Mouse (Mus musculus) skeletal muscle tissue, adult 2 months (tissue): ENCODE data around the gene Snrpf.
"Not testable (repeated sequence)": the region's sequence is repeated elsewhere in the genome, so short reads cannot be mapped to it uniquely, and the experiment has no call there.

Experiments
- DNase-seq: peaks from one replicate; pipeline ENCODE4 v3.0.0-alpha.2; 2012; ENCODE audit warnings: low read depth, low spot score

Gene Snrpf

DNA sequence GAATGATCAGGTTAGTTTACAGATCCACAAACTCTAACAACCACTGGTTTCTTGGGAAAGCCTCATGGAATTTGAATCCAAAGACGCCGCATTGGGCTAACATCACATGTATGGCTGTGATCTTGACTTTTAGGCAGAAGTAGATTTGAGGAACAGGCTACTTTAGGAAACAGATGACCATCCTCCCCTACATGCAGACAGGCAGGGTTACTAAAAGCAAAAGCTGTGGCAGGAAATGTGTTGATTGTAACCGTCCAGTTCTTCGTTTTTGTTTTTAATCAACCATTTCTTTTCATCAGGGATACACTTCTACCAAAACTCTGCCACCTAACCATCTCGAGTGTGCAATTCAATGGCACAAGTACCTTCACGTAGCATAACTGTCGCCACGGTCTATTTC lies 13.5 kb downstream of the Snrpf start:
- DNase-seq, result no peak

DNA sequence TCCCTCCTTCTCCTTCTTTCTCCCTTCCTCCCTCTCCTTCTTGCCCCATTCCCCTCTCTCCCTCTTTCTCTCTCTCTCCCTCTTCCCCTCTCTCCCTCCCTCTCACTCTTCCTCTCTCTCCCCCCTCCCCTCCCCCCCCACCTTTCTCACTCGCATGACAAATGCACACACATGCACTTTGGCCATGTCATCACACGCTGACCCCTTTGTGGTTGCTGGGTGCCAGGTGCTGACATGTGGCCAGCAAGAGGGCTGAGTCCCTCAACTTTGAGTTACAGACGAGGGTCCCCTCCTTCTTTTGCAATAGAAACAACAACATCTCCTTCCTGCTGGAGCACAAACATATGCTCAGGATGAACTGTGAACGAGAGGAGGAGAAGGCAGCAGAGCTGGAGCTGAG lies 14.5 kb downstream of the Snrpf start:
- DNase-seq, result no peak

DNA sequence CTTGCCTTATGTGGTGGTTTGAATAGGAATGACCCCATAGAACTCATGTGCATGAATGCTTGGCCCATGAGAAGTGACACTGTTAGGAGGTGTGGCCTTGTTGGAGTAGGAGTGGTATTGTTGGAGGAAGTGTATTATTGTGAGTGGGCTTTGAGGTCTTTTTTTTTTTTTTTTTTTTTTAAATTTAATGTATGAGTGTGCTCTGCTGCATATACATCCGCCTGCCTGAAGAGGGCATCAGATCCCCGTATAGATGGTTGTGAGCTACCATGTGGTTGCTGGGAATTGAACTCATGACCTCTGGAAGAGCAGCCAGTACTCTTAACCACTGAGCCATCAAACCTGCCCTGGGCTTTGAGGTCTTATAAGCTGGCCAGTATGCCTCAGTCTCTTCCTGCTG lies 17.3 kb downstream of the Snrpf start:
- no peak for DNase-seq

DNA sequence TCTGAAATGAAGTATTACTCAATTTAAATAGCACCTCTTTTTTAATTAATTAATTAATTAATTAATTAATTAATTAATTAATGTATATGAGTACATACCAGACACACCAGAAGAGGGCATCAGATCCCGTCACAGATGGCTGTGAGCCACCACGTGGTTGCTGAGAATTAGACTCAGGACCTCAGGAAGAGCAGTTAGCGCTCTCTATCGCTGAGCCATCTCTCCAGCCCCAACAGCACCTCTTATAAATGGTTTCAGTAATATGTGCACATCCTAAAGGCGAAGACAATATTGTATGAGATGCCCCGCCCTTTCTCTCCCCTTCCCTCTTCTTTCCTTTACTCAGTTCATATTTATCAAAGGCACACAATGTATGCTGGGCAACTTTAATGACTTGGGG lies 20.8 kb downstream of the Snrpf start:
- no peak for DNase-seq

DNA sequence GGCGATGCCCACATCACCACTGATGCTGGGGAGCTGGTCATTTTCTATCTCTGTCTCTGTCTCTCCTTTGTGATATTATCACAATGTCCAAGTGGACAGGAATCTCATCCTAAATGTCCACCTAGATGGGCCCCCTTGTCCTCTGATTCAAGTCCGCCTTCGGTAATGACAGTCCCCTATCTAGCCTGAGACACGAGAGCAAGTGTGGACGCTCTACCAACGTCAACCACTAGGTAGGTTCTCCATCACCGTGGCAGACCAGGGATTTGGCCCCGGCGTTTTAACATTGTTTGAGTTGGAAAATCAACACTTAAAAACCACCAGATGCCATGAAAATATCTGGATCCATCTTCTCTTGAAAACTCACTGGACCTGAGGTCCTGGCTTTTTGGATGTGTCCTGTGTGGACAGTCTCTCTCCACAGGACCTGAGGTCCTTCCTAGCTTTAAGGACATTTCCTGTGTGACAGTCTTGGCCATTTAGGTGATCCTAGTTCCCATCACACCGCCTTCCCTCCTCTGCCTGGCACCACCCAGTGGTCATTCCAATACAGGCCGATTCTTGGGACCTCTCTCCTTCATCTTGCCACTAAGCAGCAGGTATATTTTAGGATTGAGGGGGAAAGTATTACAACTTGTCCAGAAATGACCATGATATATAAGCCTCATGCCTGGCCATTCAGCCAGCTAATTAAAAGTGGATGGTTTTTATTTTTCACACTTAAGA lies 21.5 kb downstream of the Snrpf start:
- DNase-seq, result no peak

DNA sequence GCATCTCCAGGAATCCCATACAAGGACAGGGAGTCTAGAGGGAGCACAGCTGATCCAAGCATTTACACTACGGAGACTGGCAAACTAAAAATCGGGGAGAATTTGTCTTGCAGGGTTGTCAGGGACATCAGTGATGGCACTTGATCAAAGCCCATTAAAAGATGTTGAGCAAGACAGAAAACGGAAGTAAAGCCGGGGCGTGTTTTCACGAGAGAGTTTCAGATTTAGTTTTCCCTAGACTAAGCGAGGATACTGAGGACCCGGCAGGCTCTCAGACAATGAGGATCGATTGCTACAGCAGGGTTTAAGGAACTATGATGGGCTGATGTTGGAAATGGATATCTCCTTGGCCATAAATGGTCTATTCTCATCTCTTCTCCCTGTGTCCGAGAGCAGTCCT lies 22.4 kb downstream of the Snrpf start:
- DNase-seq, result no peak

DNA sequence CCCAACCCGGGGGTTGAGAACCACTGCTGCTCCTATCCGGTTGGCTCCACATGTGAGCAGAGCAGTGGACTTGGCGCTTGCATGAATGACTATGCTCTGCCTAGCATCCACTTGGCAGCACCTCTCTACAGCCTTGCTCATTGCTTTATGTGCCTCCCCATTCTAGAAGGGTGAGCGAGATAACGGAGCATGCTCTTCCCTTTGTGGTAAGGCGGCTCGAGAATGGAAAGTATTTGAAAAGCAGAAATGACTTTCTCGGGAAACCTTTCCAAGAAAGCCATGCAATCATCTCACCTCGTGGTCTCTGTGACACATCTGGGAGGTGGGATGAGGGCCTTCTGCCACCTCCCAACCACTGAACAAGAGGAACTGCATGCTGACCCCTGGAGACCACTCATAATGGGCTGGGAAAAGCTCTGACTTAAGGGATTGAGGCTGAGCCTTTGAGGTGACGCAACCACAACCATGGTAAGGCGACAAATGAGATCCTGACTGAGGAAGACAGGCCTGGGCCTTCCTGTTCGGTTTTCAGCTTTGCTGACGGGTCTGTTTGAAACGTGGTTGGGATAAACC lies 24.9 kb downstream of the Snrpf start:
- DNase-seq, result no peak

DNA sequence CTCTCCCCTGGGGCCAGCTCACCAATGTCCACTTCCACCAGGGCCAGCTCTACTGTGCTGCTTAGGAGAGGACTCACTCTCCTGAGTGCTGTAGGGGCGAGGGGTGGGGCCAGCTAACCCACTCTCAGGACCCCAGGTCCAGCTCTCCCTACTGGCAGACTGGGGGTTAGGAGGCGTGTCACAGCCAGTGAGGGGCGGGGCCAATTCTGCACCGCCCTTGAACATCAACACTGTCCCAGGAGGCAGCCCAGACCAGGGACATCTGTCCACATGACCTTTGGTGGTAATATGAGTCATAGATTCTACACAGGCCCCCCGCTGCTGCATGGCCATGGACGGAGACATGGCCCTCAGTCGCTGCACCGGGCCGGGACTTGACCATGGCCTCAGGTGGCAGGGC lies 29.7 kb downstream of the Snrpf start:
- DNase-seq, result no peak

DNA sequence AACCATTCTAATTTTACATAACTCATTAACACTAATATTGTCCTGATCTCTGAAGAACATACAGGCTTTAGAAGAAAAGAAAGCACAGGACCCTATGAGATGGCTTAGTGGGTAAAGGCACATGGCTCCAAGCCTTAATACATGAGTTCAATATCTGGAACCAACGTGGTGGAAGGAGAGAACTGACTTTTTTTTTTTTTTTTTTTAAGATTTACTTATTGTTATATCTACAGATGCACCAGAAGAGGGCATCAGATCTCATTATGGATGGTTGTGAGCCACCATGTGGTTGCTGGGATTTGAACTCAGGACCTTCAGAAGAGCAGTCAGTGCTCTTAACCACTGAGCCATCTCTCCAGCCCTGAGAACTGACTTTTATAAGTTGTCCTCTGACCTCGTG lies 31.5 kb downstream of the Snrpf start:
- not testable (repeated sequence) for DNase-seq

DNA sequence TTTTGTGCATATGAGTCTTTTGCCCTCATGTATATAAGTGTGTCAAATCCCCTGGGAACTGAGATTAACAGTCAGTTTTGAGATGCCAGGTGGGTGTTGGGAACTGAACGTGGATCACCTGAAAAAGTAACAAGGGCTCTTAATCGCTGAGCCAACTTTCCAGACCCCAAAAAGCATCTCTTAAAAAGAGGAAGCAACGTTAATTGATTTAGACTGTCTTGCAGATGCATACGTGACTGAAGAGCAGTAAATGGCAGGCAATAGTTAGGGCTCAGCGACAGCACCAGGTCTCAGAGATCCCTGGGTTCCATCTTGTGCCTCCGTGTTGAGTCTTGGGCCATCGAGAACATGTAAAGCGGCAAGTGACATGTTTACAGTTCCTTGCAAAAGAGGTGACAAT lies 36.9 kb downstream of the Snrpf start:
- DNase-seq, result no peak

DNA sequence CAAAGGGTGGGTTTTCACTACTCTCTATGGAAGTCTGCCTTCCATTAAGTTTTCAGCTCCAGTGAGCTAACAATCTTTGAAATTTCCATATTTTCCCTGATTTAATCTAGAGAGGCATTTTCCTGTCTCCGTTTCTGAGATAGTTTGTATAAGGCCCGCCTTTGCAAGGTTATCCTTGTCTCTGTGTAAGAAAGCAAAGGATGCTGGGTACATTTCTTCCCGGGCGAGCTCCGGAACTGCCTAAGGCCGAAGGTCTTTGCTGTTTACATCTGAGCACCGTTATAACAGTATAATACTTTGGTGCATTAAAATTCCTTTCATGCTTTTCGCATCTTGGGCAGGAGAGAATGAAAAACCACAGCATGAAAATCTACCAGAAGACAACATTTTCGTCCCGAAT lies 39.7 kb downstream of the Snrpf start:
- DNase-seq, result no peak

DNA sequence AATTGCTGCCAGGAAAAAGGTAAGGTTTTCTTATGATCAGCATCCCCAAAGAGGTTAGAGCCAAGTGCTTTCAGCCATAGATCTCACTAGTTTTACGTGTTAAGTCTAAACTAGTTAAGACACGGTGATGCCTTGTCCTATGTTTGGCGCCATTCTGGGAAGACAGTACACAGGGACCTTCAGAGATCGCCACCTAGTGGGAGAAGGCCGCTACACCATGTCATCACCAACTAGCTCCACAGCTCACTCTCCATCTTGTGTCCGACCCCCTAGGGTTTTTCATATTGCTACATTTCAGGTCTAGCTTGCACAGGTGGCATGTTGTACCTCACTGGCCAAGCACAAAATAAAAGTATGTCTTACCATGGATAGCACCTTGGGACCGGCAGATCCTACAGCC lies 40.5 kb downstream of the Snrpf start:
- peak; percentile 43 for DNase-seq

DNA sequence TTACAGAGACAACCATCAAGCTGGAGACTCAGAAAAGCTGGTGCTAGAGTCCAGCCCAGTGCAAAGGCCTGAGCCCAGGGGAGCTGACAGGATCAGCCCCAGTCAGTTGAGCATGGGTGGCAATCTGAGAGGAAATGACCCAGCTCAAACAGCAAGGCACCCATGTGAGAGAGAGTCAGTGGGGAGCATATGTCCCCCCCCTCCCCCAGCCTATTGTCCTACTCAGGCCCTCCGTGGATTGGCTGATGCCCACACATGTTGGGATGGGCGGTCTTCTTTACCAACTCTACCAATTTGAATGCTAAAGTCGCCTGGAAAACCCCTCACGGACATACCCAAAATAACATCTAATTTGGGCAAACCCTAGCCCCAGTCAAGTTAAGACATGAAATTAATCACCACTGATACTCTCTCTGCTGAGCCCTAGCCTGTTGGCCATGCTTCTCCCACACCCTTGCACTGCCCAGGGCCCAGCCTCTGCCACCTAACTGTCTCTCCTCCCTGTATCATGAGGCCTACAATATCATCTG lies 41.7 kb downstream of the Snrpf start:
- DNase-seq, result no peak

DNA sequence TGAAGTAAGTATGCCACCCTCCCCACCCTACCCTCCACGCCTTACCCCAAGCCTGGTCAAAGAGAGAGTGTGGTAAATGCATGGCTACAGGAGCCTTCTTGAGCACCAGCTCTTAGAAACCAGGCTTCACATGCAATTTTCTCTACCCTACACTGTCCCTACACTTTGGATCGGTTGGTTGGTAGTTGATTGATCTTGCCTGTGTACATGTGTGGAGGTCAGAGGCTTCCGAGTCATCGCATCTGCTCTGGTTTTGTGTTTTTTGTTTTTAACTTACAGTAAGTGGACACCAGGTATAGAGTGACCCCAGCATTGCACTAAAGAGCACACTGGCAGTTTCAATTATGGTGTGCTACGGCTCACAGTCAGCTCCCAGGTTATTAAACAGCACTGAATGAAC lies 45.3 kb downstream of the Snrpf start:
- no peak for DNase-seq

DNA sequence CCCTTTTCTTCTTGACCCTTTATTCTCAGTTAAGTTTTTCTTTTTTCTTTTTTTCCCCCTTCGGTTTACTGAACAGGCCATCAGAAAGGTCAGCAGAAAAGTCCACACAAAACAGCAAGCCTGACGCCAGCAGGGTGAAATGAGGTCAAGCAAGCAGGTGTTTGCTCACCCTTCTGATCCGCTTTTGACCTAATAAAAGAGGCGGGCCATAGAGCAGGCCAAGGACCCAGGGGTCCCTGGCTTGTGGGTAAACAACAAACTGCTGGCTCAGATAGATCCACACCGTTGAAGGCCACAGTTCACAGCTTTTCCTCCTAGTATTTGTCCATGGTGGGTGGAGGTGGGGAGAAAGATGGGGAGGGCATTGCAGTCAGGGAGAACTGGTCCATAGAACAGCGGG lies 46.3 kb downstream of the Snrpf start:
- DNase-seq, result no peak

DNA sequence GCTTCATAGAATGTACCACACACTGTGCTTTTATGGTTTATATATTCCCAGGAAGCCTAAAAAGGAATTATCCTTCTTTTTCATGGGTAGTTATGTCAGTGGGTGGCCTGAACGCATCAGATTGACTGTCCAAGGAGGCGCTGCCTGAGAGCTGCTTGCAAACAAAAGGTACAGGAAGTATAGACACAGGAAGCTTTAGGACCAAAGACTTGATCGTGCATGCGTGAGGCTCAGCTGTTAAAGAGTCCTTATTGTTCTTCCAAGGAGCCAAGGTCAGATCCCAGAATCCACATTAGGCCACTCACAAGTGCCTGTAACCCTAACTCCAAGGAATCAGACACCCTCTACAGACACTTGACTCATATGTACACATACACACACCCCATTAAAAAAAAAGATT lies 47.1 kb downstream of the Snrpf start:
- DNase-seq, result no peak

DNA sequence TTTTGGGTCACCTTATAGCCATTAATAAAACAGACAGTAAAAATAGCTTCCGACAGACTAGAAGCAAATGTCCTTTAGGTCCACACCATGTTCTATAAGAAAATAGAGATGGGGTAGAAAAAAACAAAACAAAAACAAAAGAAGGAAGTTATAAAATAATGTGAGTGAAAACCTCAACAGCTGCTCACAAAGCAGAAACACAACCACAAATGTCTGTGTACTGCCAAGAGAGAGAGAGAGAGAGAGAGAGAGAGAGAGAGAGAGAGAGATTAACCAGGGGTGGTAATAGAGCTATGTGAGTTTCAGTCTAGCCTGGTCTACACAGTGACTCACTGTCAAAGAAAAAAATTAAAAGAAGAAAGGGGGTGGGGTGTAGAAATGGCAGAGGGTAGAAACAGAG lies 47.9 kb downstream of the Snrpf start:
- DNase-seq, result no peak

DNA sequence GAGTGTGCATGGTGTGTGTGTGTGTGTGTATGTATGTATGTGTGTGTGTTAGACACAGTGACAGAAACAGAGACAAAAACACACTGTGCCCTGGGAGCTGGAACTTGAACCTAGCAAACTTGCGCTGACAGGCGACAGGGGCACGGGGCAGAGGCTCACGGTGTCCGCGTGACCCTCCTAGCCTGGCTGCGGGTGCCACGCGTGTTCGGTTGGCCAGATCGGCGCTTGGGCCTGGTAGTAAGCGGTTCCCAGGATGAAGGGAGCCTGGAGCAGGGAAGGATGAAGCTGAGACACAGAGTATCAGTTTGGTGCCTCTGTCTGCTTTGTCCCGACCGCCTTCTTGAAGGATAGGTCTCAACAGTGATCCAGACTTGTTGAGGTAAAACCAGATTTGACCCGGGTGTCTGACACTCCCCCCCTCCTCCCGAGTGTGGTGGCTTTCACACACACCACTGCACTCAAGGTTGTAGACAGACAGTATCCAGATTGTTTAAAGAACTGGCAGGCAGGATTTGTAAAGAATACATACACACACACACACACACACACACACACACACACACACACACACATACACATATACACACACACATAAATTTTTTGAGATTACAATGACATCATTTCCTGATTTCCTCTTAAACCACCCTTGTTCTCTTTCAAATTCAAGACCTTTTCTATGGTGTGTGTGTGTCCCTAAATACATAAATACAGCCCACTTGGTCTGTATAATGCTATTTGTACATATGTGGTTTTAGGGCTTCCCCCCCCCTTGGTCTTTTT lies 48.9 kb downstream of the Snrpf start, which contains the start of gene Ccdc38:
Gene Ccdc38 (plus strand): TSS at position 202 of the 780 bp plus-strand sequence.
- DNase-seq, result no peak

DNA sequence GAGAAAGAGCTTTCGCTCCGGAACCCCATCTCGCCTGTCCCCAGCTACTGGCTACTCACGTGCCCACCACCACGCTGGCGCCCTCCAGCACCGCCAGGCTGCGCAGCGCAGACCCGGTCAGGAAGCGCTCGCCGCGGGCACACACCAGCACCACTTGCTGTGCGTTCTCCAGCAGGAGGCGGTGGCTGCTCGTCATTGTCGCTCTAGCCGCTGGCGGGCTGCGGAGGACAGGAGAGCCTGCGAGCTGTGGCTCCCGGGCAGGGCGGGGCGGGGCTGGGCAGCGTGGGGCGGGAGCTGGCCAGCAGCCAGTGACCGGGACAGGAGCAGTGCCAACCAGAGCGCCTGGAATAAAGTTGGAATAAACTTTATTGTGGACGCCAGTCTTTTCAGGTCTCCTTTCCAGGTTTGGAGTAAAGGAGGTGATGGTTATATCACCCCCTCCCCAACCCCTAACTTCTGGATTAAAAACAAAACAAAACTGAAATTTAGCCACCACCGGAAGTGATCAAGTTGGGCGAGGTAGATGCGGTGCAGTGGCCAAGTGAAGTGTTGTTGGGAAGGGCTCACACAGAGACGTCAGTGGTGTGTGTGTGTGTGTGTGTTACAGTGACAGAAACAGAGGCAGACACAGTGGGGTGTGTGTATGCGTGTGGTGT lies 49.6 kb downstream of the Snrpf start, which contains the start of gene Amdhd1:
Gene Amdhd1 (minus strand): TSS at position 259 of the 656 bp plus-strand sequence.
- peak; percentile 69 for DNase-seq

DNA sequence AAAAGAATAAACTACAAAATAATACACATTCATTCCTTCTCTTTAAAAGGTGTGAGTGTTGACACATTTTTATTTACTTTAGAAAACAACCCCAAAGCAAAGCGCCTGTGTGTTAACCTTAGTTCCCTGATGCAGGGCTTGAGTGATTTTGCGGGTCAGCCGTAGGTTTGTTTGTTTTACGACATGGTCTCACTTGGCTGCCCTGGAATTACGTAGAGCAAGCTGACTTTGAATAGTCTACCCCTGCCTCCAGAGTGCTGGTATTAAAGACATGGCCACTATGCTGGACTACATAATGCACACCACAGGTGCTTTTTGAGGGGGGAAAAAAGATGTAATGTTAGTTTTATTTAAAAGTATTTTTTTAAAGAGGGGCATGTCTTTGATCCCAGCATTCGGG lies 50.7 kb downstream of the Snrpf start:
- no peak for DNase-seq

DNA sequence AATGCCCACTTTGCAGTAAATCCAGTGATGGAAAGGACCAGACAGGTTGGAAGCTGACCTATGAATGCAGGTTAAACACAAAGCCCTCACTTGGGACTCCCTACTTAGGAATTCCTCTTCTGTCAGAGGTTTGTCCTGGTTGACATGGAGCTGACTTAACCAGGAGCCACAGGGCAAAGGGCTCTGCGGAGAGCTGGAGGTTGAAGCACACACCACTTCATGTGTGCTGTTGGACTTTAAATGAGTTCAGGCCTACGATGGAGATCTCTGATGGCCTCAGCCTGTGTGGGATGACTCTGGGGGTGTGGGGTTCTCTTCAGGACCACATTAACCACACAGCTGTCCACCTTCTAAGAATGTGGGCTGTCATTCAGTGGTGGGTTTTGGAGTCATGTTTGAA lies 51.2 kb downstream of the Snrpf start:
- no peak for DNase-seq
